Mouse (Mus musculus): ENCODE data around the gene Ppef1. TPM values are rescaled to one million over a fixed set of nuclear protein-coding genes. Genes with fewer than 3 reads are reported as not detected.

Ppef1 gene
- polyA plus RNA-seq, 1 experiment: not detected

DNA sequence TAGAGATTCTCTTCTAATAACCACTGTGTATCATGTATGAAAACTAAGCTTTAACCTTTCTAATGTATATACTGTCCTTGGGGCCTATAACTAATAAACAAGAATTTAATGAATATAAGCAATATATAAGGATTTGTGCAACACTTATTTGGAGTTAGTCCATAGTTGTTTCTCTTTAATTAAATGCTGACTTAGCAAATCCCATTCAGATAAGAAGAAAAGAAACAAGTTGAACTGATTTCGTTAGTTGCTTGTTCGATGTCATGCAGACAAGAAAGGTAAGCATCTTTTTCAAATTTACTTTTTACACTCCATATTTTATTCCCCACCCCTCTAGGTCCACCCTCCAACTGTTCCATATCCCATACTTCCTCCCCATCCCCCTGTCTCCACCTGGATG, 45.5 kb downstream of the Ppef1 start:
- Histone ChIP-seq H3K36me3 (ENCODE audit: control insufficient read depth, insufficient read depth, low read length) (no peaks in the 10 kb centered on the region), H3K4me3 (ENCODE audit: control insufficient read depth, insufficient read depth, low read length) (no peak overlapping the region), H3K4me1 (replicated peaks; ENCODE audit: control insufficient read depth, insufficient read depth, low read length) (no peaks in the 10 kb centered on the region), H3K27me3 (ENCODE audit: control insufficient read depth, insufficient read depth, low read length) (no peaks in the 10 kb centered on the region), H3K27ac (ENCODE audit: control insufficient read depth, insufficient read depth, low read length) (no peak overlapping the region)
- TF ChIP-seq POLR2A (IDR thresholded peaks at IDR 0.05; ENCODE audit: control insufficient read depth, extremely low read depth, insufficient read depth, low read length, poor library complexity) (no peak), CTCF (IDR thresholded peaks at IDR 0.05; ENCODE audit: borderline replicate concordance, control insufficient read depth, extremely low read depth, insufficient read depth, low read length, poor library complexity) (no peak)
- no peak for DNase-seq
- 100% methylated on average over 2 of the region's 2 CpGs for WGBS

- Histone ChIP-seq H3K36me3 (ENCODE audit: control insufficient read depth, insufficient read depth, low read length) (no peaks in the 10 kb centered on the region), H3K27ac (ENCODE audit: control insufficient read depth, insufficient read depth, low read length) (no peak overlapping the region), H3K4me1 (replicated peaks; ENCODE audit: control insufficient read depth, insufficient read depth, low read length) (no peaks in the 10 kb centered on the region), H3K4me3 (ENCODE audit: control insufficient read depth, insufficient read depth, low read length) (no peak overlapping the region), H3K27me3 (ENCODE audit: control insufficient read depth, insufficient read depth, low read length) (no peaks in the 10 kb centered on the region)
- 100% methylated on average over 1 of the region's 1 CpGs for WGBS
- TF ChIP-seq POLR2A (IDR thresholded peaks at IDR 0.05; ENCODE audit: control insufficient read depth, extremely low read depth, insufficient read depth, low read length, poor library complexity) (no peak), CTCF (IDR thresholded peaks at IDR 0.05; ENCODE audit: borderline replicate concordance, control insufficient read depth, extremely low read depth, insufficient read depth, low read length, poor library complexity) (no peak)
- DNase-seq: no peak
Measured at GRCm38 (mm10) chrX:160669992-160670391, 65.6 kb downstream of the Ppef1 start.

DNA sequence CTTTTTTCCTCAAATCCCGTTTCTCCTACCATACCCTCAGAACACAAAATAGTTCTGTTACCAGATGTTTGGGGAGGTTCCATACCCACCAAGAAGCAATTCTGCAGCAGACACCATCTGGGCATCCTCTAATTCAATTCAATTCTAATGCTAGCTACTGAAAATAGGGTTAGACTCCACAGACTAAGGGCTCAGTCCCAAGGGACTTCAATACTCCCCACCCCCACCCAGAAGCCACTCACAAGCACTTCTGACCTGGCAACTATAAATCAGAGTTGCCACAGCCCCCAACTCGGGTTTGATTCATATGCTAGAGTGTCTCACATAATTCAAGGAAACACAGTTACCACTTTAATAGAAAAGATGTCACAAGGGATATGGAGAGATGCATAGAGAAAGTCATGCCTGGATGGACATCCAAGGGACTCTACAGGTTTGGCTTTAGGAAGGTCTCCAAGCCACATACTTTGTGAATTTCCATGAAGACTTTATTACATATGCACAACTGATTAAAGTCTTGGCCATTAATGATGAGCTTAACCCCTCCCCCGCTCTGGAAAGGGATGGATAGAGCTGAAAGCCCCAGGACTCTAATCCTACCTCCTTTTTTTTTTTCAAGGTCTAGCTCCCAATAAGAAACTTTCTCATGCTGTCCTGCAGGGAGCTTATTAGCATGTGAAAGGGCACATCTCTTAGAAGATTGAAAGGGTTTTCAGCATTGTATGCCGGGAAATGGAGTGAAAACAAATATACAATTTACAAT, 124.5 kb downstream of the Ppef1 start:
- H3K4me1 ChIP-seq (replicated peaks; ENCODE audit: control insufficient read depth, insufficient read depth, low read length): no peaks in the 10 kb centered on the region
- no peak overlapping the region for H3K4me3 ChIP-seq (ENCODE audit: control insufficient read depth, insufficient read depth, low read length)
- no peak for DNase-seq
- no peak for TF ChIP-seq CTCF (IDR thresholded peaks at IDR 0.05; ENCODE audit: borderline replicate concordance, control insufficient read depth, extremely low read depth, insufficient read depth, low read length, poor library complexity)
- no peak for TF ChIP-seq POLR2A (IDR thresholded peaks at IDR 0.05; ENCODE audit: control insufficient read depth, extremely low read depth, insufficient read depth, low read length, poor library complexity)
- H3K36me3 ChIP-seq (ENCODE audit: control insufficient read depth, insufficient read depth, low read length): no peaks in the 10 kb centered on the region
- 82% methylated on average over 4 of the region's 4 CpGs for WGBS
- H3K27ac ChIP-seq (ENCODE audit: control insufficient read depth, insufficient read depth, low read length): no peak overlapping the region
- H3K27me3 ChIP-seq (ENCODE audit: control insufficient read depth, insufficient read depth, low read length): no peaks in the 10 kb centered on the region

GRCm38 (mm10) chrX:160610482-160610881, 125.1 kb downstream of the Ppef1 start:
- Histone ChIP-seq H3K4me1 (replicated peaks; ENCODE audit: control insufficient read depth, insufficient read depth, low read length) (no peaks in the 10 kb centered on the region), H3K4me3 (ENCODE audit: control insufficient read depth, insufficient read depth, low read length) (no peak overlapping the region), H3K36me3 (ENCODE audit: control insufficient read depth, insufficient read depth, low read length) (no peaks in the 10 kb centered on the region), H3K27me3 (ENCODE audit: control insufficient read depth, insufficient read depth, low read length) (no peaks in the 10 kb centered on the region), H3K27ac (ENCODE audit: control insufficient read depth, insufficient read depth, low read length) (no peak overlapping the region)
- 98% methylated on average over 2 of the region's 2 CpGs for WGBS
- TF ChIP-seq POLR2A (IDR thresholded peaks at IDR 0.05; ENCODE audit: control insufficient read depth, extremely low read depth, insufficient read depth, low read length, poor library complexity) (no peak), CTCF (IDR thresholded peaks at IDR 0.05; ENCODE audit: borderline replicate concordance, control insufficient read depth, extremely low read depth, insufficient read depth, low read length, poor library complexity) (no peak)
- no peak for DNase-seq

DNA sequence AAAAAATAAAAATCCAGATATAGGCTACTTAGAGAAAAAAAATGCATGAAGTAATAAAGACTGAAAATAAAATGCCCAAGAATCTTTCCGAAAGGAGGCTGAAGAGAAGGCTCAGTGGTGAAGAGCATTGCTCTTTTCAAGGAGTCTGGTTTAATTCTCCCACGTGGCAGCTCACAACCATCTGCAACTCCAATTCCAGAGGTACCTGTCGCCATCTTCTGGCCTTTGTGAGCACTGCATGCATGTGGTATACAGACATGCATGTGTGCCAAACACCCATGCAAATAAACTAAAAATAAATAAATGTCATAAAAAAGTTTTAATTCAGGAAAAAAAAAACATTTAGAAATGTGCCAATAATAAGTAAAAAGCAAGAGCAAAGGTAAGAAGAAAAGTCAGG, 125.7 kb downstream of the Ppef1 start:
- no peak overlapping the region for H3K4me3 ChIP-seq (ENCODE audit: control insufficient read depth, insufficient read depth, low read length)
- DNase-seq: peak; percentile 46
- no peaks in the 10 kb centered on the region for H3K4me1 ChIP-seq (replicated peaks; ENCODE audit: control insufficient read depth, insufficient read depth, low read length)
- no peak for TF ChIP-seq POLR2A (IDR thresholded peaks at IDR 0.05; ENCODE audit: control insufficient read depth, extremely low read depth, insufficient read depth, low read length, poor library complexity)
- TF ChIP-seq CTCF (IDR thresholded peaks at IDR 0.05; ENCODE audit: borderline replicate concordance, control insufficient read depth, extremely low read depth, insufficient read depth, low read length, poor library complexity): no peak
- no peak overlapping the region for H3K27ac ChIP-seq (ENCODE audit: control insufficient read depth, insufficient read depth, low read length)
- no peaks in the 10 kb centered on the region for H3K27me3 ChIP-seq (ENCODE audit: control insufficient read depth, insufficient read depth, low read length)
- H3K36me3 ChIP-seq (ENCODE audit: control insufficient read depth, insufficient read depth, low read length): no peaks in the 10 kb centered on the region
- 54% methylated on average over 3 of the region's 3 CpGs for WGBS

GRCm38 (mm10) chrX:160603981-160604541, 131.5 kb downstream of the Ppef1 start:
- TF ChIP-seq POLR2A (IDR thresholded peaks at IDR 0.05; ENCODE audit: control insufficient read depth, extremely low read depth, insufficient read depth, low read length, poor library complexity): no peak
- no peak for TF ChIP-seq CTCF (IDR thresholded peaks at IDR 0.05; ENCODE audit: borderline replicate concordance, control insufficient read depth, extremely low read depth, insufficient read depth, low read length, poor library complexity)
- Histone ChIP-seq H3K36me3 (ENCODE audit: control insufficient read depth, insufficient read depth, low read length) (no peaks in the 10 kb centered on the region), H3K27me3 (ENCODE audit: control insufficient read depth, insufficient read depth, low read length) (no peaks in the 10 kb centered on the region), H3K4me3 (ENCODE audit: control insufficient read depth, insufficient read depth, low read length) (no peak overlapping the region), H3K4me1 (replicated peaks; ENCODE audit: control insufficient read depth, insufficient read depth, low read length) (0 out of 2 replicates have a peak, but pooled peaks cover 2% of the 10 kb centered on the region), H3K27ac (ENCODE audit: control insufficient read depth, insufficient read depth, low read length) (no peak overlapping the region)
- WGBS: 43% methylated on average over 6 of the region's 6 CpGs
- DNase-seq: no peak

Measured in thymus, adult 2 months (tissue).